Mouse (Mus musculus) induced T-regulatory cell, adult 2 months (primary cell): ENCODE measurements around the gene Fbxo39.

Source experiments
- DNase-seq: peaks from one replicate; pipeline ENCODE4 v3.0.0-alpha.2; 2012; ENCODE audit warnings: low read depth

Fbxo39 gene

DNA sequence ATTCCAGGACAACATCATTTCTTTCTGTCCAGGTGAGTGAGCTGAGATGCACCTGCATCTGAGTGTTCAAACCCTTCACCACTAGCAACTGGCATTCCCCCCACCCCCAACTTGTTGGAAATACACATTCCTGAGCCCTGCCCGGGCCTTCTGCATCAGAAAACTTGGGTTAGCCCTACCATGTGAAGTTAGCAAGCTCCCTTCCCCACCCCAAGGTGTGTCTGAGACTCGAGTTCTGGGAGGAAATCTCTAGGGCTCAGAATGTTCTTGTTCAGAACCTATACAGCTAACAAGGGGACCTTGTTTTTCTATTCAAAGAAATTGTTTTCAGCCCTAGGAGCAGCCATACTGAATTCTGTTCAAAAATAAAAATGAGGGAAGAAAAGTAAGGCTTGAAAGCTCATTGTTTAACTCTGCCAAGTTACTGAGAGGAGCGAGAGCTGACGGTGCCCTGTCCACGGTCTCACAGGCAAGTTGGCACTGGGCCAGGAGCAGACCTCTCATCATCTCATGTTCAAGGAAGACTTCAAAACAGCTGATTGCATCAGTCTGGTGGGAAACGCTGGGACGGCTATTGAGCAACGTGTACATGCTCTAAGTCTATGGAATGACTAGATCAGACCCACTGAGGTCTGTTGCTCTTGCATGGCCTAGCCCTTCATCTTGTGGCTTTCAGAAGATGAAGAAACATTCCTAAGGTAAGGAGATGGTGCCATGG, 49.4 kb downstream of the Fbxo39 start:
- no peak for DNase-seq

DNA sequence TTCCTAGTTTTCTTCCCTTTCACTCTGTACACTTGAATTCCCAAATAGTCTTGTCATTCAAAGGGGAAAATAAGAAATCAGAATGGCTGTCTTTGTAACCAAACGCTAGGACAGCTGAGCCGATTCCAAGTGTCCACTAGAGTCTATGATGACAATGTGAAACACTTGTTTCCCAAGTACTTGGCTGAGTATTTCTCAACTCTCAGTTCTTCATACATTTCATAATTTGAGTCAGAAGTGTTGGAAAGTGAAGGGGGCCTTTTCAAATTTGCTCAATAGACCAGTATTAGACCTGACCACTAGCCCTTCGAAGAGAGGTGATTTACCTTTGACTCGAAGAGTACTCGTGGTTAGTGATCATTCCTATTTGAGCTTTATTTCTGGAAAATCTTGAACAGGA, 50.3 kb downstream of the Fbxo39 start:
- DNase-seq, result no peak

DNA sequence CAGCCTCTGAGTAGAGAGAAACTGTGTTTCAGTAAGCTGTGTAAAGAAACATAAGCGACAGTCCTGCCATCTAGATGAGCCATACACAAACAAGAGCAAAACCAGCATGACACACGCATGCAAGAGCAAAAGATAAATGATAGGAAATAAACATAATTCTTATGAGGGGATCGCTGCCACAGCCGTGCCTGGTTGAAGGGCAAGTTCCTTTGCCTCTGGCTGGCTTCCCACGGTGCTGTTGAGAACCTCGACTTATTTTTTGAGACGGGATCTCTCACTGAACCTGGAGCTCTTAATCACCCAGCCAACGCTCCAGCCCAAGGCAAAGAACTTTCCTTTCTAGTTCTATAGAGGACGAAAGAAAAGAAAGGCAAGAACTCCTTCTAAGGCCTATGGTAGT, 51.9 kb downstream of the Fbxo39 start:
- no peak for DNase-seq

DNA sequence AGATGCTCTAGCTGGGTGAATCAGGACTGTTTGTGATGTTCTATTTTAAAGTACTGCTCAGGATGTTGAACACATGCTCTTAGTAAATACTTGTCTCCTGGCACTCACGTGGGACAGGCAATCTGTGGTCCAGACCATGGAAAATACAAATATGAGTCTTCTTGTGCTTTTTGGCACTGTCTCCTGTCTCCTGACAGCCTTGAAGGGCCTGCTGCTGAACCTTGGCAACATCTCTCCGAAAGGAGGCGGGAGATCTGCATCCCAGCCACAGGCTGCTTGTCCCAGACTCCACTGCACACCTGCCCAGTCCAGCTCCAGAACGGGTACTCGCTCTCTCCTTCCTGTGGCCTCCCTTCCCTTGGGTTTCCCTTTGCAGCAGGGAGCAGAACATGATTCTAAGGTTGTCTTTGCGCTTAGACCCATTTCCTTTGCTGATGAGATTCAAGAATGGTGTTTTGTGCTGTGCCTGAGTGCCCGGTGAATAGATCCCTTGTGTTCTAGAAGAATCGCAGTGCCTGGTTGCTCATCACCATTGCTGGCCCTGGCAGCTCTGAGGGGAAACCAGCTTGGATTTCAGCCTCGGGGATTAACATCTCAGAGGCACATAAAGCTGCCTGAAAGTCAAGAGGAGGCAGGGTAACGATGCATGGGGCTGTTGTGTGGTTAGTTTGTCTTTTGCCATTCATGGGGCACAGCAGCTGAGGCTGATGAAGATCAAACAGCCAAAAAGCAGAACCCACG, 53.9 kb downstream of the Fbxo39 start:
- DNase-seq, result no peak
